Mouse (Mus musculus) myocyte (in vitro differentiated cells): ENCODE measurements around the gene Fanci.

Experiments
- CEBPB ChIP-seq: IDR thresholded peaks from 2 replicates; pipeline ENCODE4 v1.6.1; 2011; ENCODE audit warnings: mild to moderate bottlenecking, moderate library complexity; ENCODE audit not compliant: poor library complexity, insufficient read depth, severe bottlenecking
- E2F4 ChIP-seq: IDR thresholded peaks from one replicate; pipeline ENCODE4 v1.6.1; 2011; ENCODE audit warnings: mild to moderate bottlenecking, control low read depth, moderate library complexity; ENCODE audit not compliant: insufficient read depth
- POLR2A ChIP-seq: IDR thresholded peaks from one replicate; pipeline ENCODE4 v1.6.1; 2011; ENCODE audit warnings: low read depth, mild to moderate bottlenecking, control low read depth, moderate library complexity; ENCODE audit not compliant: insufficient read length
- SRF ChIP-seq: IDR thresholded peaks from one replicate; pipeline ENCODE4 v1.6.1; 2011; ENCODE audit warnings: low read depth; ENCODE audit not compliant: control insufficient read depth, insufficient read length
- TCF12 ChIP-seq: IDR thresholded peaks from one replicate; pipeline ENCODE4 v1.6.1; 2011; ENCODE audit warnings: mild to moderate bottlenecking, control low read depth; ENCODE audit not compliant: poor library complexity, insufficient read depth, severe bottlenecking
- USF1 ChIP-seq: IDR thresholded peaks from one replicate; pipeline ENCODE4 v1.6.1; 2011; ENCODE audit warnings: low read depth, mild to moderate bottlenecking, control low read depth, moderate library complexity

GRCm38 (mm10) chr7:79387140-79387539, 4.6 kb upstream of the Fanci start:
- no peak for TF ChIP-seq POLR2A
- no peak for TF ChIP-seq TCF12
- TF ChIP-seq CEBPB: no peak
- TF ChIP-seq USF1: no peak
- TF ChIP-seq E2F4: no peak
- no peak for TF ChIP-seq SRF
